Mouse (Mus musculus): ENCODE results near the gene Trmt10b. TPM values are rescaled to one million over a fixed set of nuclear protein-coding genes. Genes with fewer than 3 reads are reported as not detected.

Trmt10b gene
- total and polyA plus RNA-seq, 3 experiments: 9.9 to 19.7 TPM; not detected in 1

DNA sequence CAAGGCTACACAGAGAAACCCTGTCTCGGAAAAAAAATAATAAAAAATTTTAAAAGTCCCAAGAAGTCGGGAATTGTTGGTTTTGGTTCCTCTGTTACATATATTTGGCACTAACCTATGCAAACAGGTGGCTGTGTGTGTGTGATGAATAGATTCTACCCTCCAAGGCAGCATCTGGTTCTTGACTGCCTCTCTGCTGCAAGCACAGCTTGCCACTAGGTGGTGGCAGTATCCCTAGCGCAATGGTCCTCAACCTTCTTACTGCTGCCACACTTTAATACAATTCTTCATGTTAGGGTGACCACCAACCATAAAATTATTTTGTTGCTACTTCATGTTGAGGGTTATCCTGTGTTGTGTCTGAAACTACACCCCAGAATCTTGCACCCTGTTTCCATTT lies 10.6 kb upstream of the Trmt10b start:
- Histone ChIP-seq H3K36me3 (ENCODE audit: control insufficient read depth in 1 of 2, insufficient read depth in 2 of 2, low read length in 2 of 2) (no peaks in the 10 kb centered on the region), H3K4me3 (ENCODE audit: control insufficient read depth in 1 of 2, insufficient read depth in 1 of 2, low read depth in 2 of 2, low read length in 2 of 2) (no peak overlapping the region), H3K27ac (ENCODE audit: control insufficient read depth, low read depth, low read length) (no peak overlapping the region), H3K9me3 (replicated peaks; ENCODE audit: insufficient read depth, low read length) (no peaks in the 10 kb centered on the region), H3K79me2 (ENCODE audit: control insufficient read depth, insufficient read depth, low read length, poor library complexity) (no peaks in the 10 kb centered on the region), H3K9ac (ENCODE audit: control insufficient read depth, low read depth, low read length, poor library complexity, severe bottlenecking) (no peak overlapping the region), H3K27me3 (ENCODE audit: control insufficient read depth in 1 of 2, insufficient read depth in 2 of 2, low read length in 2 of 2) (peaks cover 2 to 14% of the 10 kb centered on the region in 2 experiments; a peak in 2 of 4 replicates), H3K4me1 (ENCODE audit: control insufficient read depth in 1 of 2, insufficient read depth in 2 of 2, low read length in 2 of 2) (no peaks in the 10 kb centered on the region)
- peak; percentile 43 for DNase-seq (ENCODE audit: low read depth, low spot score)
- TF ChIP-seq RCOR1 (IDR thresholded peaks at IDR 0.05; ENCODE audit: low read depth, low read length) (no peak), CTCF (IDR thresholded peaks at IDR 0.05 in 2 of 3, conservative IDR thresholded peaks at IDR 0.05 in 1 of 3; ENCODE audit: control insufficient read depth in 1 of 3, insufficient read depth in 1 of 3, low read depth in 2 of 3, low read length in 3 of 3, poor library complexity in 1 of 3, severe bottlenecking in 1 of 3) (peak; percentile 47 to 78 (median 71)), ZC3H11A (IDR thresholded peaks at IDR 0.05; ENCODE audit: low read depth, low read length) (peak; percentile 62), RAD21 (IDR thresholded peaks at IDR 0.05; ENCODE audit: low read depth, low read length) (peak; percentile 70), TCF12 (IDR thresholded peaks at IDR 0.05; ENCODE audit: low read depth, low read length) (no peak), SMC3 (IDR thresholded peaks at IDR 0.05; ENCODE audit: low read depth, low read length) (peak; percentile 80)

DNA sequence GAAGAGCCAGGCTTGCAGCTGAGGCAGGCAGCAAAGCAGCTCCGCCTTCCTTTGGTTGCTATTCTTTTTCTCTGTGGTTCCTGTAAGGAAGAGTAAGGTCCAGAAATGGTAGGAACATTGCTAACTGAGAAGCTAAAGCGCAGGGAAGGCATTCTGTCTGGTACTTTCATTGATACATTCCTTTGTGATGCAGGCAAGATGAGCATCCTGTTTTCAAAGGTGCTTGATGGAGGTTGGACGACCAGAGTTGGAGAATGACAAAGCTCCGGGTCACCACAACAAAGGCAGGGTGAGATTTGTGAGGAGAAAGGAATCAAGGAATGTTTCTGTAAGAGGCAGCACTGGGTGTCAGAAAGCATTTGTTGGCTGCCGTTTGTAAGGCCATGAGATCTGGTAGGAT lies 9.0 kb upstream of the Trmt10b start:
- Histone ChIP-seq H3K79me2 (ENCODE audit: control insufficient read depth, insufficient read depth, low read length, poor library complexity) (no peaks in the 10 kb centered on the region), H3K9me3 (replicated peaks; ENCODE audit: insufficient read depth, low read length) (no peaks in the 10 kb centered on the region), H3K27me3 (ENCODE audit: control insufficient read depth in 1 of 2, insufficient read depth in 2 of 2, low read length in 2 of 2) (peaks cover 2 to 14% of the 10 kb centered on the region in 2 experiments; a peak in 2 of 4 replicates), H3K4me3 (ENCODE audit: control insufficient read depth in 1 of 2, insufficient read depth in 1 of 2, low read depth in 2 of 2, low read length in 2 of 2) (no peak overlapping the region), H3K27ac (ENCODE audit: control insufficient read depth, low read depth, low read length) (no peak overlapping the region), H3K9ac (ENCODE audit: control insufficient read depth, low read depth, low read length, poor library complexity, severe bottlenecking) (no peak overlapping the region), H3K36me3 (ENCODE audit: control insufficient read depth in 1 of 2, insufficient read depth in 2 of 2, low read length in 2 of 2) (no peaks in the 10 kb centered on the region), H3K4me1 (ENCODE audit: control insufficient read depth in 1 of 2, insufficient read depth in 2 of 2, low read length in 2 of 2) (no peaks in the 10 kb centered on the region)
- TF ChIP-seq NELFE (IDR thresholded peaks at IDR 0.05; ENCODE audit: low read depth, low read length) (no peak), MAX (IDR thresholded peaks at IDR 0.05; ENCODE audit: low read length) (no peak), MAFK (IDR thresholded peaks at IDR 0.05; ENCODE audit: borderline replicate concordance, low read depth, low read length) (no peak), ZKSCAN1 (IDR thresholded peaks at IDR 0.05; ENCODE audit: low read depth, low read length) (no peak), CHD2 (IDR thresholded peaks at IDR 0.05; ENCODE audit: low read length) (no peak), EP300 (IDR thresholded peaks at IDR 0.05; ENCODE audit: low read depth in 1 of 2, low read length in 2 of 2) (no peak), KAT2A (conservative IDR thresholded peaks at IDR 0.05; ENCODE audit: low read depth, low read length) (no peak), MXI1 (IDR thresholded peaks at IDR 0.05; ENCODE audit: low read depth, low read length) (no peak), NRF1 (IDR thresholded peaks at IDR 0.05; ENCODE audit: insufficient read depth, low read depth, low read length, poor library complexity, severe bottlenecking) (no peak), ZC3H11A (IDR thresholded peaks at IDR 0.05; ENCODE audit: low read depth, low read length) (no peak), ZNF384 (IDR thresholded peaks at IDR 0.05; ENCODE audit: low read depth, low read length) (no peak), E2F4 (IDR thresholded peaks at IDR 0.05; ENCODE audit: borderline replicate concordance, low read depth, low read length) (no peak)
- no peak for DNase-seq (ENCODE audit: low read depth, low spot score)

Measured in MEL (cell line).